Mouse (Mus musculus): ENCODE results near the gene Wbp4.

DNA sequence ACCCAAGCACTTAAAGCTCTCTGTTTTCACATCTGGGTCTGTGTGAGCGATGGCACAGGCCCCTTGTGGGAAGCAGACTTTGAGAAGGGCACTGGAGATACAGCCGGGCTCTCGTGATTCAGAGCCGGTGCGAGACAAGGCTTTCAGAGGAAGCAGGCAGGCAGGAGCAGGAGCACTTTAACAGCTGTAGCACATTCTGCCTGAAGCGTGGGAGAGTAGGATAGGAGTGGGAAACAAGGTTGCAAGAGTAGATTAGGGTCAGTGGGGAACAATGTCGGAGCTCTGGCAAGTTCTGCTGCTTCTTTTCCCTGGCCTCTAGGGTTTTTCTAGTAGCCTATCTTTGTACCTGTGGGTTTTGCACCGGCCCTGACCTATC is 5.3 kb upstream of the Wbp4 start:
- TF ChIP-seq POLR2A (IDR thresholded peaks at IDR 0.05; ENCODE audit: extremely low read depth, insufficient read depth, low read length) (no peak), CTCF (IDR thresholded peaks at IDR 0.05; ENCODE audit: low read depth, low read length) (no peak)
